Mouse (Mus musculus) intestine, embryonic 14.5 days (tissue): ENCODE measurements around the gene Mef2c. TPM values are rescaled to one million over a fixed set of nuclear protein-coding genes. Genes with fewer than 3 reads are reported as not detected.

Experiments used
- ATAC-seq: fragments of 200-750 bp; cut with Nextera tagmentation; replicated peaks from 2 replicates; pipeline ENCODE4 v1.8.0; 2017; ENCODE audit warnings: low read depth, moderate number of reproducible peaks, moderate TSS enrichment, moderate library complexity; ENCODE audit not compliant: low FRiP score, low TSS enrichment
- DNase-seq: peaks from one replicate; pipeline ENCODE4 v3.0.0-alpha.2; 2018; ENCODE audit warnings: low spot score
- H3K27ac ChIP-seq: fragments of 300-500 bp; sonication (generic); 2 replicates; pipeline ENCODE4 v1.5.1; 2014; ENCODE audit warnings: low read depth, mild to moderate bottlenecking, control low read depth
- H3K27me3 ChIP-seq: fragments of 300-500 bp; sonication (generic); replicated peaks from 2 replicates; pipeline ENCODE4 v1.6.1; 2014; ENCODE audit warnings: low read length, control low read depth; ENCODE audit not compliant: control insufficient read depth, insufficient read depth
- H3K36me3 ChIP-seq: fragments of 300-500 bp; sonication (generic); 2 replicates; pipeline ENCODE4 v1.6.1; 2014; ENCODE audit warnings: low read length, control low read depth; ENCODE audit not compliant: control insufficient read depth, insufficient read depth
- H3K4me1 ChIP-seq: fragments of 300-500 bp; sonication (generic); replicated peaks from 2 replicates; pipeline ENCODE4 v1.6.1; 2014; ENCODE audit warnings: low read length, control low read depth, mixed read lengths; ENCODE audit not compliant: control insufficient read depth, insufficient read depth
- H3K4me2 ChIP-seq: fragments of 300-500 bp; sonication (generic); 2 replicates; pipeline ENCODE4 v1.6.1; 2014; ENCODE audit warnings: low read length
- H3K4me3 ChIP-seq: fragments of 300-500 bp; sonication (generic); 2 replicates; pipeline ENCODE4 v1.5.1; 2014; ENCODE audit warnings: low read depth, low read length, control low read depth, mixed read lengths
- H3K9ac ChIP-seq: fragments of 300-500 bp; sonication (generic); 2 replicates; pipeline ENCODE4 v1.6.1; 2014; ENCODE audit warnings: mild to moderate bottlenecking, low read length
- H3K9me3 ChIP-seq: fragments of 300-500 bp; sonication (generic); 2 replicates; pipeline ENCODE4 v1.6.1; 2016; ENCODE audit warnings: low read length, control low read depth; ENCODE audit not compliant: control insufficient read depth
- WGBS: fragments of 180-500 bp; shearing (Covaris S2); extraction: QIAGEN DNeasy Blood & Tissue Kit; methylation state at CpG from one replicate; pipeline ENCODE4 v1.1.7; 2014; 5-methylcytosine and 5-hydroxymethylcytosine counted together
- polyA plus RNA-seq: library from polyadenylated mRNA; unstranded; fragments of >200 nt; fragmentation: Nextera tagmentation; extraction: Ambion mirVana; gene quantifications from 2 replicates; pipeline ENCODE4 v1.2.1, GENCODE M21; 2014

Mef2c gene
- polyA plus RNA-seq, 1 experiment from 2014 or later: 42.8 TPM

- WGBS: 33% methylated on average over 7 of the region's 7 CpGs
- H3K9ac ChIP-seq: no peak overlapping the region
- peaks cover 17% of the 10 kb centered on the region; the same call in 1 of the 2 replicates for H3K4me1 ChIP-seq
- no peak overlapping the region for H3K4me3 ChIP-seq
- no peaks in the 10 kb centered on the region for H3K27me3 ChIP-seq
- no peak for DNase-seq
- ATAC-seq: peak; percentile 67; the same call in 1 of the 2 replicates
- H3K36me3 ChIP-seq: no peaks in the 10 kb centered on the region
- H3K9me3 ChIP-seq: no peaks in the 10 kb centered on the region
- 0 out of 2 replicates have a peak overlapping the region, but pooled peaks have one; percentile 11 for H3K4me2 ChIP-seq
- H3K27ac ChIP-seq: peak overlapping the region; percentile 67; the same call in 1 of the 2 replicates
Measured at GRCm38 (mm10) chr13:83603373-83604265, 99.8 kb downstream of the Mef2c start.

DNA sequence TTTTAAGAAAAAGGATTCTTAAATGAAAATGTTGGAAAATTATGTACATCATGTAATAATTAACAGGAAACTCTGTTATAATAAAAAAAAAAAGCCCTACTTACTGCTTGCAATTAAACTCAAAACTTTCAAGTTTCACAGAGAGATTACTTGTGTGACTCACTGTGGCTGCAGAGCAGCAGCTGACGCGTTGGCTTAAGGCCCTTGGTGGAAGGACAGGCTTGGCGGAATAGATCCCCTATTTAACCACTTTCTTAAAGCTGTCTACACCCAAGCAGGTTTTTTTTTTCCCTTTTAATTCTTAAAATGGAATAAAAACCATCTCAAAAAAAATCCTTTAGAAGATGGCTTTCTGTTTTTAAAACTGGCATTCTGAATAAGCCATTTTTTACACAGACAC, 100.5 kb downstream of the Mef2c start:
- no peaks in the 10 kb centered on the region for H3K27me3 ChIP-seq
- H3K4me1 ChIP-seq: peaks cover 17% of the 10 kb centered on the region; the same call in 1 of the 2 replicates
- no peaks in the 10 kb centered on the region for H3K9me3 ChIP-seq
- H3K9ac ChIP-seq: no peak overlapping the region
- no peak overlapping the region; the same call in 1 of the 2 replicates for H3K27ac ChIP-seq
- no peak for ATAC-seq
- 32% methylated on average over 3 of the region's 3 CpGs for WGBS
- DNase-seq: no peak
- H3K36me3 ChIP-seq: no peaks in the 10 kb centered on the region
- H3K4me3 ChIP-seq: no peak overlapping the region
- no peak overlapping the region for H3K4me2 ChIP-seq

DNA sequence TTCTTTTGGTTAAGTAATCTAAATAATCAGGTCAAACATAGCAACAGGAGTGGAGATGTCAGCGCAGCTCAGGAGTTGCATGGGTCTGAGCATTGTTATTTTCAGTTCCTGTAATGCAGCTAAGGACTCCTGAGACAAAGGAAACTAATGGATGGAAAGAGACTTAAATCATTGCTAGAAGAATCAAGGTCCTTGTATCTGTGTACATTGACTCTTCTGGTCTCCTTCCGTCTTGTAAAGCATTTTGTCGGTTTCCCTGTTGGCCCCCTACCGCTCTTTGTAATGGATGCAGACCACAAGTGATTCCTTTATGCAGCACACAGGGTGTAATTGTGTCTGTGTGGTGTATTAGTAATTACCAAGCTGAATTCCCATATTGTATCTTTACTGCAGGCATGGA, 101.0 kb downstream of the Mef2c start:
- Histone ChIP-seq H3K36me3 (no peaks in the 10 kb centered on the region), H3K4me1 (peaks cover 17% of the 10 kb centered on the region; the same call in 1 of the 2 replicates), H3K9ac (no peak overlapping the region), H3K4me2 (no peak overlapping the region), H3K27me3 (no peaks in the 10 kb centered on the region), H3K27ac (no peak overlapping the region), H3K9me3 (no peaks in the 10 kb centered on the region), H3K4me3 (no peak overlapping the region)
- ATAC-seq: no peak
- WGBS: 49% methylated on average over 4 of the region's 4 CpGs
- no peak for DNase-seq

- no peaks in the 10 kb centered on the region for H3K36me3 ChIP-seq
- no peak overlapping the region for H3K9ac ChIP-seq
- 0 out of 2 replicates have a peak, but pooled peaks have one; percentile 59 for ATAC-seq
- 17% methylated on average over 4 of the region's 4 CpGs for WGBS
- no peak overlapping the region for H3K4me2 ChIP-seq
- peak; percentile 59 for DNase-seq
- H3K4me3 ChIP-seq: no peak overlapping the region
- no peaks in the 10 kb centered on the region for H3K27me3 ChIP-seq
- H3K27ac ChIP-seq: no peak overlapping the region
- peaks cover 17% of the 10 kb centered on the region; the same call in 1 of the 2 replicates for H3K4me1 ChIP-seq
- no peaks in the 10 kb centered on the region for H3K9me3 ChIP-seq
Measured at GRCm38 (mm10) chr13:83607883-83608581, 104.2 kb downstream of the Mef2c start.

DNA sequence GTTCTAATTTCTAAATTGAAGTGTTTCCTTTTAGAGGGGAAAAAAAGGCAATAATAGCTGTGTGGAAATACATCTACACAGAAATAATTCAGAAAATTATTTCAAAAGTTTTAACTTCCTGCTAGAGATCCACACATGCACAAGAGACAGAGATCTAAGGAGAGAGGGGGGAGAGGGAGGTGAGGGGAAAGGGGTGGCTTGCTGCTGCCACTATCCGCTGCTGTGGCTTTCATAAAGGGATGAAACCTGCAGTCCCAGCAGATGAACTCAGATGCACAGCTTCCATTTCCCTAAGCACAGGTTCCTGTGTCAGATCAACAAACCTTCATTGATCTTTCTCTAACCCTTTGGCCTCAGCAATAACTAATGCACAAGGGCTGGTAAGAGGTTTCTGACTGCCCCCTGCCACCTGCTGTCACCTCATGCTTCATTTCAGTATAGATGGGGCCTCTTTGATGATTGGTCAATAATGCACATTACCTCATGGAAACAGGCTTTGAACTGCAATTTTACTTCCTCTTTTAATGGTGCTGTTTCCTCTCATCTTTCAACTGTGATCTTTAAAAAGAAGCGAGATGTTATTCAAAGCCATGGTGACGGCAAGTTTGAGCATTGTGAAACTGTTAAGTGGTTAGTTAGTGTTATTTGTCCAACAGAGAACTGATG, 105.2 kb downstream of the Mef2c start:
- no peaks in the 10 kb centered on the region for H3K36me3 ChIP-seq

GRCm38 (mm10) chr13:83609517-83609878, 105.7 kb downstream of the Mef2c start:
- no peak overlapping the region for H3K27ac ChIP-seq
- no peaks in the 10 kb centered on the region for H3K9me3 ChIP-seq
- no peak overlapping the region for H3K4me3 ChIP-seq
- DNase-seq (no peak), ATAC-seq (no peak)
- peaks cover 17% of the 10 kb centered on the region; the same call in 1 of the 2 replicates for H3K4me1 ChIP-seq
- no peaks in the 10 kb centered on the region for H3K27me3 ChIP-seq
- no peak overlapping the region for H3K4me2 ChIP-seq
- H3K36me3 ChIP-seq: no peaks in the 10 kb centered on the region
- H3K9ac ChIP-seq: no peak overlapping the region
- WGBS: 76% methylated on average over 3 of the region's 3 CpGs

More for the DNA sequence above, 105.2 kb downstream of the Mef2c start:
- H3K27me3 ChIP-seq: no peaks in the 10 kb centered on the region
- ATAC-seq: no peak
- WGBS: 78% methylated on average over 3 of the region's 3 CpGs
- no peak for DNase-seq
- H3K4me3 ChIP-seq: no peak overlapping the region
- no peak overlapping the region for H3K4me2 ChIP-seq
- peaks cover 17% of the 10 kb centered on the region; the same call in 1 of the 2 replicates for H3K4me1 ChIP-seq
- no peak overlapping the region for H3K9ac ChIP-seq
- no peaks in the 10 kb centered on the region for H3K9me3 ChIP-seq
- H3K27ac ChIP-seq: no peak overlapping the region

DNA sequence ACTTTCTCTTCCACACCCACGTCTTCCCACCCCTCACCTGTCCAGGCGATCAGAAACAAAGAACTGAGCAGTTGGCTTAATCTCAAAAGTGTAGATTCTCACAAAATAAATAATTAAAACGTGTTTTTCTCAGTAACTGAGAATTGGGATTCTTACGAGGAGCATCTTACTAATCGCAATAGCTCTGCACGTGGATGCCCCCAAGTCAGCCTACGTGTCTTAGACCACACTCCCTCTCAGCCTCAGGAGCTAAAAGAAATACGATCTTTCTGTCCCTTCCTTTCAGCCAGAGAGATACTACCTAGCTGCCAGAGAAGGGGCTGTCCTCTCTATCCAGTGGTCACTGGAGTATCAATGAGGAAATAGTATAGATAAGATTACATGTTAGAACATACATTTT, 106.3 kb downstream of the Mef2c start:
- no peak for ATAC-seq
- no peak overlapping the region for H3K4me3 ChIP-seq

DNA sequence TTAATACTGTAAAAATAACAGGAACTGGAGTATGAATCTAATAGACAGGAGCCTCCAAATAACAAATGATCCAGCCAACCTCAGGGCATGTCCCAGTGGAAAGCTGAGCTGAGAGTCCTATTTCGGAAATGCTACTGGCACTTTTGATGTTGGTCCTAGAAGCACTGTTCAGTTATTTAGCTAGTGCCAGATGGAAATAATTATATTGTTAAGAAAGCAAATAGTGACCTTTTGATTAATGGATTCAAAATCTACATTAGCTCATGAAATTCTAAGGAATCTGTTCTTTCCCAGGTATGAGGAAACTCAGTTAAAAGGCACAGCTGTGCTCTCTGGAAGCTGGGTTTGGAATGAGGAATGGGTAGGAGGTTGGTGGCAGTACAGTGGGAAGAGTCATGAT, 108.4 kb downstream of the Mef2c start:
- Histone ChIP-seq H3K9ac (no peak overlapping the region), H3K4me1 (peaks cover 12% of the 10 kb centered on the region; the same call in 1 of the 2 replicates), H3K9me3 (no peaks in the 10 kb centered on the region), H3K4me3 (no peak overlapping the region), H3K27ac (no peak overlapping the region), H3K27me3 (no peaks in the 10 kb centered on the region), H3K36me3 (no peaks in the 10 kb centered on the region), H3K4me2 (no peak overlapping the region)
- ATAC-seq: no peak
- 83% methylated on average over 1 of the region's 1 CpGs for WGBS
- no peak for DNase-seq

More for the DNA sequence above, 106.3 kb downstream of the Mef2c start:
- no peak overlapping the region for H3K27ac ChIP-seq
- H3K27me3 ChIP-seq: no peaks in the 10 kb centered on the region
- H3K9ac ChIP-seq: no peak overlapping the region
- WGBS: 78% methylated on average over 8 of the region's 8 CpGs
- DNase-seq: no peak
- H3K9me3 ChIP-seq: no peaks in the 10 kb centered on the region
- no peaks in the 10 kb centered on the region for H3K36me3 ChIP-seq
- H3K4me1 ChIP-seq: peaks cover 12% of the 10 kb centered on the region; the same call in 1 of the 2 replicates
- no peak overlapping the region for H3K4me2 ChIP-seq
